Mouse (Mus musculus) gastrocnemius, adult 8-10 months (tissue): ENCODE data around the gene Oxtr. TPM values are rescaled to one million over a fixed set of nuclear protein-coding genes. Genes with fewer than 3 reads are reported as not detected.

Experiments used
- DNase-seq, 2 experiments: peaks; one replicate each; pipeline ENCODE4 v3.0.0; 2022; ENCODE audit warnings: low spot score in 2 of 2
- total RNA-seq, 4 experiments: library from RNA; stranded (reverse); gene quantifications; 2 replicates each; pipeline ENCODE4 v1.2.4; 2022

Oxtr gene
- total RNA-seq, 4 experiments from 2014 or later: 1.2 to 2.4 (median 2.4) TPM; not detected in 1

GRCm38 (mm10) chr6:112488821-112489180 is 942 bp downstream of the Oxtr start:
- no peak for DNase-seq

- no peak for DNase-seq
Observed at GRCm38 (mm10) chr6:112487993-112488392, 1.8 kb downstream of the Oxtr start.

GRCm38 (mm10) chr6:112484316-112484715 is 5.4 kb downstream of the Oxtr start:
- no peak for DNase-seq

GRCm38 (mm10) chr6:112479861-112480260 is 9.9 kb downstream of the Oxtr start:
- no peak for DNase-seq

- DNase-seq: no peak
Observed at GRCm38 (mm10) chr6:112471644-112472043, 18.1 kb downstream of the Oxtr start.

- DNase-seq: no peak
Observed at GRCm38 (mm10) chr6:112466001-112466400, 23.7 kb downstream of the Oxtr start.

- DNase-seq: no peak
Observed at GRCm38 (mm10) chr6:112465441-112465840, 24.3 kb downstream of the Oxtr start.

GRCm38 (mm10) chr6:112463331-112463730 is 26.4 kb downstream of the Oxtr start:
- peak; percentile 14 to 28 for DNase-seq

- no peak for DNase-seq
Observed at GRCm38 (mm10) chr6:112461459-112461858, 28.3 kb downstream of the Oxtr start.

GRCm38 (mm10) chr6:112459341-112459749 is 30.4 kb downstream of the Oxtr start, which contains the start of gene Cav3:
Cav3 (plus strand) TSS chr6:112459505.
- peak; percentile 56 to 76 for DNase-seq

GRCm38 (mm10) chr6:112445675-112446074 is 44.1 kb downstream of the Oxtr start:
- no peak for DNase-seq

- DNase-seq: no peak
Observed at GRCm38 (mm10) chr6:112426018-112426732, 63.6 kb downstream of the Oxtr start.

GRCm38 (mm10) chr6:112423746-112424501 is 65.8 kb downstream of the Oxtr start:
- no peak for DNase-seq

Other genes starting within 250 kb of the Oxtr start
- gene Lmcd1, start 216.2 kb downstream of the Oxtr start, total RNA-seq: 100 to 1,000 TPM; 105 to 136 (median 119) TPM
- gene Ssu2, start 101.9 kb downstream of the Oxtr start, total RNA-seq: under 1 TPM in 3 of 4 experiments, not detected in 1; 0.27 to 0.40 (median 0.31) TPM
- gene Cav3, start 30.4 kb downstream of the Oxtr start, total RNA-seq: 10 to 100 TPM; 49.1 to 54.8 (median 53.1) TPM
- gene Rad18, start 206.7 kb upstream of the Oxtr start, total RNA-seq: 1 to 10 TPM in 3 of 4 experiments, under 1 TPM in 1; 0.83 to 1.3 (median 1.1) TPM